10 mouse cellular contexts compared by ENCODE assay signal in genomic region chr9:64057903-64058650, GRCm38 (mm10). TPM values are rescaled to one million over a fixed set of nuclear protein-coding genes. Genes with fewer than 3 reads are reported as not detected.
A peak's percentile ranks its signal among the peaks of the same experiment; 100 is the strongest.
DNase-seq lines count a peak whose midpoint lies in the region; ATAC-seq lines count a peak whose summit lies in the region.
"Had no signal": no experiment of that assay in that cellular context is flagged by ENCODE, and none has a peak within 500 bp of the region (broad histone marks: within the 10 kb centered on the region; RNA-seq: fewer than 3 reads in every experiment).

No protein-coding gene starts in this region.

- H3K4me3 ChIP-seq in embryonic facial prominence, embryonic 14.5 days (ENCODE audit: low read depth, low read length) = no peak overlapping the region
- no peak overlapping the region for H3K4me3 ChIP-seq in limb, embryonic 13.5 days
- no peak overlapping the region for H3K4me3 ChIP-seq in neural tube, embryonic 13.5 days
- H3K4me3 ChIP-seq: myocyte had no signal

- H3K4me2 ChIP-seq in embryonic facial prominence, embryonic 14.5 days (ENCODE audit: low read depth, low read length) = no peak overlapping the region
- peak overlapping the region; percentile 38 for H3K4me2 ChIP-seq in limb, embryonic 13.5 days (replicated peaks)
- no peak overlapping the region for H3K4me2 ChIP-seq in neural tube, embryonic 13.5 days

- H3K9me3 ChIP-seq in embryonic facial prominence, embryonic 14.5 days (ENCODE audit: control insufficient read depth, low read length) = no peaks in the 10 kb centered on the region
- H3K9me3 ChIP-seq in limb, embryonic 13.5 days = no peaks in the 10 kb centered on the region
- H3K9me3 ChIP-seq in neural tube, embryonic 13.5 days = no peaks in the 10 kb centered on the region

- no peaks in the 10 kb centered on the region for H3K36me3 ChIP-seq in embryonic facial prominence, embryonic 14.5 days (ENCODE audit: control insufficient read depth, insufficient read depth, low read length)
- no peaks in the 10 kb centered on the region for H3K36me3 ChIP-seq in limb, embryonic 13.5 days
- H3K36me3 ChIP-seq in neural tube, embryonic 13.5 days = no peaks in the 10 kb centered on the region

- peaks cover 30% of the 10 kb centered on the region; the same call in 1 of the 2 replicates for H3K4me1 ChIP-seq in embryonic facial prominence, embryonic 14.5 days (ENCODE audit: control insufficient read depth, insufficient read depth, low read length)
- peaks cover 58% of the 10 kb centered on the region for H3K4me1 ChIP-seq in limb, embryonic 13.5 days
- peaks cover 25% of the 10 kb centered on the region for H3K4me1 ChIP-seq in neural tube, embryonic 13.5 days (replicated peaks)

- H3K9ac ChIP-seq in embryonic facial prominence, embryonic 14.5 days (ENCODE audit: low read depth, low read length) = no peak overlapping the region
- H3K9ac ChIP-seq in limb, embryonic 13.5 days = 0 out of 2 replicates have a peak overlapping the region, but pooled peaks have one; percentile 19
- no peak overlapping the region for H3K9ac ChIP-seq in neural tube, embryonic 13.5 days

- peak; percentile 89 for ATAC-seq in embryonic facial prominence, embryonic 14.5 days (ENCODE audit: low read depth)
- ATAC-seq in limb, embryonic 13.5 days (ENCODE audit: low FRiP score, low read depth) = peak; percentile 87
- ATAC-seq in neural tube, embryonic 13.5 days (ENCODE audit: low read depth) = peak; percentile 78; the same call in 1 of the 2 replicates
- ATAC-seq: intestine, postnatal 0 days had no signal

- peak; percentile 6 to 9 for DNase-seq in right cerebral cortex, adult 2 months (ENCODE audit: low spot score in 2 of 2)
- DNase-seq in right cerebral cortex, postnatal 14 days = no peak
- DNase-seq in embryonic facial prominence, embryonic 14.5 days (ENCODE audit: low spot score) = peak; percentile 91
- DNase-seq in layer of hippocampus, adult 9-10 months (ENCODE audit: low spot score) = no peak
- DNase-seq in lung, adult 18-20 months = no peak
- DNase-seq: thymus, adult 2 months had no signal

- H3K27ac ChIP-seq in embryonic facial prominence, embryonic 14.5 days (replicated peaks; ENCODE audit: low read depth, low read length) = peak overlapping the region; percentile 67
- peak overlapping the region; percentile 87 for H3K27ac ChIP-seq in limb, embryonic 13.5 days
- no peak overlapping the region; the same call in 1 of the 2 replicates for H3K27ac ChIP-seq in neural tube, embryonic 13.5 days (replicated peaks)

- 30% methylated on average over 7 of the region's 7 CpGs for WGBS in embryonic facial prominence, embryonic 14.5 days
- WGBS in limb, embryonic 13.5 days = 40% methylated on average over 7 of the region's 7 CpGs
- WGBS in neural tube, embryonic 13.5 days = 54% methylated on average over 7 of the region's 7 CpGs

- no peaks in the 10 kb centered on the region for H3K27me3 ChIP-seq in embryonic facial prominence, embryonic 14.5 days (replicated peaks; ENCODE audit: control insufficient read depth, insufficient read depth, low read length)
- no peaks in the 10 kb centered on the region for H3K27me3 ChIP-seq in limb, embryonic 13.5 days
- H3K27me3 ChIP-seq in neural tube, embryonic 13.5 days = peaks cover 35% of the 10 kb centered on the region

RNA-seq across cellular contexts. Expression of gene Smad6, which starts 36.2 kb away (rescaled TPM):
- 7.9 and 8.8 TPM in 2 replicates for polyA plus RNA-seq in embryonic facial prominence, embryonic 14.5 days (2014; fragmentation: Nextera tagmentation; extraction: Ambion mirVana)
- 10.8 and 11.0 TPM in 2 replicates for polyA plus RNA-seq in limb, embryonic 13.5 days (2015; fragmentation: Nextera tagmentation; extraction: Ambion mirVana)
- polyA plus RNA-seq in neural tube, embryonic 13.5 days (2015; fragmentation: Nextera tagmentation; extraction: Ambion mirVana) = 3.8 and 4.1 TPM in 2 replicates

RNA-seq across cellular contexts. Expression of gene Lctl, which starts 58.9 kb away (rescaled TPM):
- not detected in 2 replicates for polyA plus RNA-seq in embryonic facial prominence, embryonic 14.5 days (2014; fragmentation: Nextera tagmentation; extraction: Ambion mirVana)
- polyA plus RNA-seq in limb, embryonic 13.5 days (2015; fragmentation: Nextera tagmentation; extraction: Ambion mirVana) = not detected in 2 replicates
- not detected in 2 replicates for polyA plus RNA-seq in neural tube, embryonic 13.5 days (2015; fragmentation: Nextera tagmentation; extraction: Ambion mirVana)

Comparison
In these comparisons a context has a peak if more than half of its experiments do, and no peak if none do; other contexts are left out.
1. DNase-seq: peak in right cerebral cortex, adult 2 months (2 of 2) and embryonic facial prominence, embryonic 14.5 days (single experiment); none in right cerebral cortex, postnatal 14 days (single experiment), layer of hippocampus, adult 9-10 months (single experiment) and lung, adult 18-20 months (0 of 2).
2. Peak in every context shown above with its lines, with median percentiles within 50 percentile points of each other: ATAC-seq.